Mouse (Mus musculus) midbrain, postnatal 0 days (tissue): ENCODE measurements at regions not wholly inside any gene's neighbourhood (a gene's known extent, or its start where the extent isn't known, plus 50 kb on each side); places are given as distances from the start of the nearest gene placed in this dataset.
A peak's percentile ranks its signal among the peaks of the same experiment; 100 is the strongest.

Experiments used
- ATAC-seq: fragments of 200-750 bp; cut with Nextera tagmentation; 2 replicates; pipeline ENCODE4 v1.8.0; 2017; ENCODE audit warnings: moderate number of reproducible peaks, mild to moderate bottlenecking, moderate TSS enrichment, moderate library complexity; ENCODE audit not compliant: low FRiP score
- DNase-seq: peaks from one replicate; pipeline ENCODE4 v3.0.0-alpha.2; 2015; ENCODE audit warnings: low spot score
- H3K27ac ChIP-seq: fragments of 300-500 bp; sonication (generic); 2 replicates; pipeline ENCODE4 v1.5.1; 2014; ENCODE audit warnings: low read depth, mild to moderate bottlenecking, low read length, mixed read lengths
- H3K27me3 ChIP-seq: fragments of 300-500 bp; sonication (generic); 2 replicates; pipeline ENCODE4 v1.6.1; 2014; ENCODE audit warnings: low read length, control low read depth, mixed read lengths; ENCODE audit not compliant: insufficient read depth
- H3K36me3 ChIP-seq: fragments of 300-500 bp; sonication (generic); 2 replicates; pipeline ENCODE4 v1.6.1; 2014; ENCODE audit warnings: low read length, control low read depth, mixed read lengths; ENCODE audit not compliant: insufficient read depth
- H3K4me1 ChIP-seq: fragments of 300-500 bp; sonication (generic); 2 replicates; pipeline ENCODE4 v1.6.1; 2014; ENCODE audit warnings: mild to moderate bottlenecking, control low read depth, antibody characterized with exemption, low read length, mixed read lengths; ENCODE audit not compliant: insufficient read depth
- H3K4me2 ChIP-seq: fragments of 300-500 bp; sonication (generic); 2 replicates; pipeline ENCODE4 v1.6.1; 2014; ENCODE audit warnings: low read depth, mild to moderate bottlenecking, low read length, mixed read lengths; ENCODE audit not compliant: poor library complexity, severe bottlenecking
- H3K4me3 ChIP-seq: fragments of 300-500 bp; sonication (generic); 2 replicates; pipeline ENCODE4 v1.5.1; 2014; ENCODE audit warnings: low read depth, mild to moderate bottlenecking, low read length, moderate library complexity
- H3K9ac ChIP-seq: fragments of 300-500 bp; sonication (generic); replicated peaks from 2 replicates; pipeline ENCODE4 v1.6.1; 2014; ENCODE audit warnings: mild to moderate bottlenecking, low read length, moderate library complexity, mixed read lengths; ENCODE audit not compliant: poor library complexity, severe bottlenecking
- H3K9me3 ChIP-seq: fragments of 300-500 bp; sonication (generic); 2 replicates; pipeline ENCODE4 v1.6.1; 2016; ENCODE audit warnings: low read length, control low read depth
- CTCF ChIP-seq: IDR thresholded peaks from 2 replicates; pipeline ENCODE4 v1.5.1; 2016; ENCODE audit warnings: antibody characterized with exemption, mild to moderate bottlenecking
- WGBS: fragments of 180-500 bp; shearing (Covaris S2); extraction: QIAGEN DNeasy Blood & Tissue Kit; methylation state at CpG from one replicate; pipeline ENCODE4 v1.1.7; 2014; 5-methylcytosine and 5-hydroxymethylcytosine counted together

GRCm38 (mm10) chr14:105416964-105417363, 158.6 kb downstream of the Ndfip2 start:
- no peaks in the 10 kb centered on the region for H3K9me3 ChIP-seq
- H3K4me2 ChIP-seq = no peak overlapping the region
- ATAC-seq (no peak), DNase-seq (no peak)
- WGBS = 89% methylated on average over 7 of the region's 7 CpGs
- H3K9ac ChIP-seq = no peak overlapping the region
- no peaks in the 10 kb centered on the region for H3K27me3 ChIP-seq
- no peak overlapping the region for H3K4me3 ChIP-seq
- H3K27ac ChIP-seq = no peak overlapping the region
- no peaks in the 10 kb centered on the region for H3K36me3 ChIP-seq
- no peaks in the 10 kb centered on the region for H3K4me1 ChIP-seq
- TF ChIP-seq CTCF = no peak

- H3K9ac ChIP-seq = no peak overlapping the region
- no peaks in the 10 kb centered on the region for H3K4me1 ChIP-seq
- H3K36me3 ChIP-seq = no peaks in the 10 kb centered on the region
- DNase-seq (no peak), ATAC-seq (no peak)
- H3K27ac ChIP-seq = no peak overlapping the region
- no peaks in the 10 kb centered on the region for H3K27me3 ChIP-seq
- TF ChIP-seq CTCF = no peak
- H3K4me3 ChIP-seq = no peak overlapping the region
- H3K9me3 ChIP-seq = no peaks in the 10 kb centered on the region
- H3K4me2 ChIP-seq = no peak overlapping the region
- WGBS = 96% methylated on average over 2 of the region's 2 CpGs
These were observed 146.3 kb downstream of the Ndfip2 start for GRCm38 (mm10) chr14:105404662-105405061.

- no peak overlapping the region for H3K27ac ChIP-seq
- 93% methylated on average over 6 of the region's 6 CpGs for WGBS
- DNase-seq = no peak
- no peaks in the 10 kb centered on the region for H3K4me1 ChIP-seq
- H3K9ac ChIP-seq = no peak overlapping the region
- TF ChIP-seq CTCF = no peak
- no peak for ATAC-seq
- no peaks in the 10 kb centered on the region for H3K9me3 ChIP-seq
- H3K4me3 ChIP-seq = no peak overlapping the region
- H3K36me3 ChIP-seq = no peaks in the 10 kb centered on the region
- H3K4me2 ChIP-seq = no peak overlapping the region
- H3K27me3 ChIP-seq = no peaks in the 10 kb centered on the region
These were observed 145.9 kb downstream of the Ndfip2 start for GRCm38 (mm10) chr14:105404241-105404640.

- DNase-seq (no peak), ATAC-seq (no peak)
- H3K9me3 ChIP-seq = no peaks in the 10 kb centered on the region
- TF ChIP-seq CTCF = no peak
- H3K9ac ChIP-seq = no peak overlapping the region
- H3K36me3 ChIP-seq = no peaks in the 10 kb centered on the region
- H3K4me2 ChIP-seq = no peak overlapping the region
- no peaks in the 10 kb centered on the region for H3K27me3 ChIP-seq
- no peak overlapping the region for H3K27ac ChIP-seq
- no peak overlapping the region for H3K4me3 ChIP-seq
- no peaks in the 10 kb centered on the region for H3K4me1 ChIP-seq
- WGBS = 91% methylated on average over 9 of the region's 9 CpGs
These were observed 144.9 kb downstream of the Ndfip2 start for GRCm38 (mm10) chr14:105403256-105403655.

GRCm38 (mm10) chr14:105402556-105402955, 144.2 kb downstream of the Ndfip2 start:
- no peak for TF ChIP-seq CTCF
- no peaks in the 10 kb centered on the region for H3K27me3 ChIP-seq
- WGBS = 96% methylated on average over 10 of the region's 10 CpGs
- H3K9ac ChIP-seq = no peak overlapping the region
- ATAC-seq (no peak), DNase-seq (no peak)
- no peak overlapping the region for H3K4me3 ChIP-seq
- no peaks in the 10 kb centered on the region for H3K4me1 ChIP-seq
- no peak overlapping the region for H3K27ac ChIP-seq
- H3K36me3 ChIP-seq = no peaks in the 10 kb centered on the region
- H3K4me2 ChIP-seq = no peak overlapping the region
- no peaks in the 10 kb centered on the region for H3K9me3 ChIP-seq

- 20% methylated on average over 8 of the region's 8 CpGs for WGBS
- Histone ChIP-seq H3K4me2 (no peak overlapping the region), H3K4me1 (no peaks in the 10 kb centered on the region), H3K27ac (no peak overlapping the region), H3K9me3 (no peaks in the 10 kb centered on the region), H3K36me3 (no peaks in the 10 kb centered on the region), H3K4me3 (no peak overlapping the region), H3K9ac (no peak overlapping the region), H3K27me3 (no peaks in the 10 kb centered on the region)
- ATAC-seq (no peak), DNase-seq (peak; percentile 93)
- TF ChIP-seq CTCF = peak; percentile 86
These were observed 139.1 kb downstream of the Ndfip2 start for GRCm38 (mm10) chr14:105397467-105397866.
